Mouse (Mus musculus) lung, postnatal 10 days (tissue): ENCODE data around the gene Mocs1.
"Not testable (repeated sequence)": the region's sequence is repeated elsewhere in the genome, so short reads cannot be mapped to it uniquely, and the experiment has no call there.

Experiments
- DNase-seq: peaks from one replicate; pipeline ENCODE4 v3.0.0; 2021

The Mocs1 gene

GRCm38 (mm10) chr17:49433071-49433470 is 4.9 kb downstream of the Mocs1 start:
- DNase-seq = no peak

- DNase-seq = no peak
Measured at GRCm38 (mm10) chr17:49434236-49434635, 6.1 kb downstream of the Mocs1 start.

- DNase-seq = no peak
Measured at GRCm38 (mm10) chr17:49435081-49435480, 6.9 kb downstream of the Mocs1 start.

GRCm38 (mm10) chr17:49436631-49437030 is 8.5 kb downstream of the Mocs1 start:
- no peak for DNase-seq

- DNase-seq = not testable (repeated sequence)
Measured at GRCm38 (mm10) chr17:49437306-49437705, 9.1 kb downstream of the Mocs1 start.

DNA sequence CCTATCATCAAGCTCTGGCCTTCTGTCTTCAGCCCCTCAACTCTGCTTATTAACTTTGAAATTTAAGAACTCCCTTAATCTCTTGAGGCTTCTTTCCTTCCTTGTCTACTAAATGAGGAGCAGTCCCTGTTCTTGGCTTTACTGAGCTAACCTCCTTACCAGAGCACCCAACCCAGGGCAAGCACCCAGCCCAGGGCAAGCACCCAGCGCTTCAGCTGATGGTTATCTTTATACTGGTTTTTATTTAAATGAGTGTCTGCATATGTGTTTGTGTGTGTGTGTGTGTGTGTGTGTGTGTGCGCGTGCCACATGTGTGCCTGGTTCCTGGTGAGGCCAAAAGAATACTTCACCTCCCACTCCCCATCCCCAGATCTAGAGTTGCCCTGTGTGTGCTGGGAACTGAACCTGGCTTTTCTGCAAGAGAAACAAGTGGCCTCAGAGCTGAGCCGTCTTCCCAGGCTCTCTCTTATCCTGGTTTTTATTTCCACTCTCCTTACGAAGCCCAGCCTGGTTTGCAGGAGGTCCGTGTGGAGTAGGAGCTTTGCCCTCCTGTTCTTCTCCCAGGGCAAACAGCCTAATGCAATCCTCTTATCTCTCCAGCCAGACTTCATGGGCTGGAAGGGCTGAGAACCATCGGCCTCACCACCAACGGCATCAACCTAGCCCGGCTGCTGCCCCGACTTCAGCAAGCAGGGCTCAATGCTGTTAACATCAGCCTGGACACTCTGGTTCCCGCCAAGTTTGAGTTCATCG is 10.8 kb downstream of the Mocs1 start:
- DNase-seq = no peak

DNA sequence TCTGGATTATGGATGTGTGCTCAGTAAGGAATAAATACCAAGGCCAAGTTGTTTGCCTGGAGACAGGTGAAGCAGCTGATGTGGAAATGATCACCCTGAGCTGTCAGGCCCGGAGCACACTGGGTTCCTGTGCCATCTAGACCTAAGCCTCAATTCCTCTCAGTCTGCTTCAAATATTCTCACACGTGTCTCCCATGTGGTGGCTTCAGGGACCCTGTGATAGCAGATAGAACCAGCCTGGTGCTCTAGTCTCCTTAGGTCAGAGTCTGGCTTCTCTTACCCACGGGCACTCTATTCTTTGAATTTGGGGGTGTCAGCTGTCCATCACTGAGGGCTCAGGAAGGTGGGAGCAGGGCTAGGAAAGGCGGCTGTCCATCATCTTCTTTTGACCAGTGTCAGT is 11.5 kb downstream of the Mocs1 start:
- no peak for DNase-seq

GRCm38 (mm10) chr17:49440331-49441130 is 12.4 kb downstream of the Mocs1 start:
- DNase-seq = no peak

- not testable (repeated sequence) for DNase-seq
Measured at GRCm38 (mm10) chr17:49442841-49443240, 14.7 kb downstream of the Mocs1 start.

DNA sequence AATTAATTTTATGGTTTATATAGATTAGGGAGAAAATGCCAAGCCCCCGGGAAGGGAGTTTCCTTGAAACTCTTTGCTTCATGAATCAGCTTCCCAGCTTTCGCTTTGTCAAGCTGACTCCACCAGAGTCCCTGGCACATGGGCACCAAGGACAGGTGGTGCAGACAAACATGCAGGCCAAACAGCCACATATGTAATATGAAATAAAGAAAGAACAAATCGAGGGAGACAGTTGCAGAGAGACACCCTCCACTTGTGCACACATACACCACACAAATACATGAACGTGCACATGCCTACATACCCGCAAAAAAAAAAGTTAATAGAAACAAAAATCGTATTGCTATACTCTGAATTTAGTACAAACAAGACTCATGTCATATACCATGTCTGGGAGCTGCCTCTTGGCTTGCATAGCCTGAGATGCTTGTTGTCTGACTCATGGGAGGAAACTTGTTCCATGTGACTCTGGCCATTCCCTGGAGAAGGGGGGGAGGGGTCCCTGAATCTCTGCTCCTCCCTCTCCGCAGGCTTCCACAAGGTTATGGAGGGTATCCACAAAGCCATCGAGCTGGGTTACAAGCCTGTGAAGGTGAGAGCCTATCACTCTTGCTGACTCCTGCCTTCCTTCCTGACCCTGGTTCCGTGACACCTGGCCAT is 20.5 kb downstream of the Mocs1 start:
- no peak for DNase-seq

DNA sequence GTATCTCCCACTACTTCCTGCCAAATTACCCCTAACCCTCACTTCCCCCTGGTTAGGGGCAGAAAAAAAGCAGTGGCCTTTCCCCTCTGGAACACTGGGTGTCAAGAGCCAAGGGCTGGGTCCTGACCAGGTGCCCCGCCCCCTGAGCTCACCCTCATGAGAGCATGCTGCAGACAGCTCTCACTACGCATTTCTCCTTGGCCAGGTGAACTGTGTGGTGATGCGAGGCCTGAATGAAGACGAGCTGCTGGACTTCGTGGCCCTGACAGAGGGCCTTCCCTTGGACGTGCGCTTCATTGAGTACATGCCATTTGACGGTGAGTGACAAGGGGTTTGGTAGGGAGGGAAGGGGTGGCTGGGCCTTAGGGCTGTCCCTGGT is 21.1 kb downstream of the Mocs1 start:
- DNase-seq = no peak

DNA sequence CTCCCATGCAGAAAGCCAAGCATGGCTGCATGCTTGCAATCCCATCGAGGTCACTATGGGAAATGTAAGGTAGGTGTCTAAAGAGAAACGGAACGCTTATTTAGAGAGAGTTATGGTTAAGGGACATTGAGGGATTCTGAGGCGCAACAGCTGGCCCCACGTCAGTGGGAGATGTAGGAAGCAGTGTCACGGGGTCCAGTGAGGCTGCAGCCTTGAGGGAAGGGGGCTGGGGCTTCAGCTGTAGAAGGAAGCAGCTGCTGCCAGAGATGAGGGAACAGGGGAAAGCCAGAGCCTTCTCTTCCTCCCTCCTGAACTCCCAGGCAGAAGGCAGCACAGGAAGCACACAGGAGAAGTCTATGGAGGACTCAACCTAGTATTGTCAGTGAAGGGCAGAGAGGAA is 22.8 kb downstream of the Mocs1 start:
- no peak for DNase-seq

DNA sequence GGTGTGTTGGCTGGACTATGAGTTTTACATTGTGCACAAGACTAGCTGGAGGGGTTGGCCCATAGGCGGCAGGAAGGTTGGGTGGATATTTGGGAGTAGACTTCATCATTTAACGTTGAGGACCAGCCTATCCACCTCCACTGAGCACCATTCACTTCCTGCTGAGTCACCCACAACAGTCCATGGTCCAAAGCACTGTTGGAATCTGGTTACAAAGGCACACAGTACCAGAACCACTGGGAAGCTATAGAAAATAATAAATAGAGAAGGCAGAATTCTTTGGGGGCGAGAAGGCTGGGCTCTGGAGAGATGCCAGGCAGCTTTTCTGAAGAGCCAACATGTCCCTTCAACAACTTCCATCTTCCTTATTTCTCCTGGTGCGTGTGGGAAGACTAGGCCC is 28.2 kb downstream of the Mocs1 start:
- DNase-seq = no peak

DNA sequence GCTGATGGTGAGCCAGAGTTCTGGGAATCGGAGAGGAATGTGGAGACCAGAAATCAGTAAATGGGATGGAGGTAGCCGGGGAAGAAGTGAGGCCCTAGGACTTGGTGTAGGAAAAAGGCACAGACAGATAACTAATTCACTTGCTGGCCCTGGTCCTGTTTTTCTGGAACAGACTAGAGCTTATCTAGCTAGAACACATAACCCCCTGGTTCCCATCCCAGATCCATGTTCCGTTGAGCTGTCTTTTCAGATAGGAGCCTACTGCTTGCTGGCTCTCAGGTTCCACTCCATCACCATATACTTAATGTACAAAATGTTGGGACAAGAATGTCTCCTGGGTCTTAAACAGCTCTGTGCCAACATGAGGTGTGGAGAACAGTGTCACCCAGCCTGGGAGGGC is 29.7 kb downstream of the Mocs1 start:
- no peak for DNase-seq

DNA sequence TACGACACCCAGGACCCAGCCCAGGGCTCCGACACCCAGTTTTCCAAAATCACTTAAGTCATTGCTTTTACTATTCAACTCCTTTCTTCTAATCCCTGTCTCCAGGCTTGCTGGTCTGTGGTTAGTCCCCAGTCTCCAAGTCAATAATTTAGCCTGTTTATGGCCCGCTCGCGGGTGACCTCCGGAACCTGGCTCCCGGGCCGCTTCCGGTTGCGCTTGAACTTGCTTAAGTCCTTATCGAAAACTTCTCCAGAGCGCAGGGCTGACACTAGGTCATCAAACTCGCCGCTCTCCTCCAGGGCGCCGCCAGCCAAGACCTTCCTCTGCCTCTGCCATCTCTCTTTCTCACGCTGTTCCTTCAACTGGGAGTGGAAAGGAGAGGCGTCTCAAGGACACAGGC is 30.2 kb downstream of the Mocs1 start:
- no peak for DNase-seq

- no peak for DNase-seq
Measured at GRCm38 (mm10) chr17:49464884-49465283, 36.7 kb downstream of the Mocs1 start.

DNA sequence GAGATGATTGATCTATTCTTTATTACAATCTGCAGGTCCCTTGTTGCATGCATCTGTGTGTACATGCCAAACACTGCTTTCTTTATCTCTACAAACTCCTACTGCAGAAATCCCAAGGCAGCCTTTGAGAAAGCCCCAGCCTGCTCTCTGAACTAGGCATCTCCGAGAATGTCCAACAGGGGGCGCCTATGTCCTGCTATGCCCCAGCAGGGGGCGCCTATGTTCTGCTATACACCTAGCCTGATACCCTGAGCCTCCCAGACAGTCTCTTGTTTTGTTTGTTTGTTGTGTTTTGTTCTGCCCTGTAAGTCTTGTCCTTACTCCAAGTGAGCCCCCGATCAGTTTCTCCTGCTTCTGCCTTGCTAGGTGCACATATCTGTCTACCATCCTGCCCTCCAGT is 40.1 kb downstream of the Mocs1 start:
- DNase-seq = peak; percentile 82

DNA sequence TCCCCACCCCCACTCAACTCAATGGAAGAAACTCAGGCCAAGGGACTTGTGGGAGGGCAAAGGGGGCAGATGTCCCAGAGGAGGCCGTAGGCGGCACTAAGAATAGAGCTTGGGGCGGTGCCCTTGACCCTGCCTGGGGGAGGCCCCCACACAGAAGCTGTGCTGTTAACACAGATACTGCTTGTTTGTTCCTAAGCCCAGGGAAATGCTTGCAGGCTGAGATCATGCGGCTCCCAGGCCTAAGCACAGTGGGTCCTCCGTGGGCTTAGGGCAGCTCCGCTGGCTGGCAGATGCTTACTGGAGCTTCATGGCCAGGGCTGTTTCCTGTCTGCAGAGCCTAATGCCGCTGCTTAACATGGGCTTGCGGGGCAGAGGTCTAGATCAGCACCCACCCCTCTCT is 44.5 kb downstream of the Mocs1 start:
- peak; percentile 51 for DNase-seq

GRCm38 (mm10) chr17:49474051-49474450 is 45.9 kb downstream of the Mocs1 start:
- DNase-seq = no peak

DNA sequence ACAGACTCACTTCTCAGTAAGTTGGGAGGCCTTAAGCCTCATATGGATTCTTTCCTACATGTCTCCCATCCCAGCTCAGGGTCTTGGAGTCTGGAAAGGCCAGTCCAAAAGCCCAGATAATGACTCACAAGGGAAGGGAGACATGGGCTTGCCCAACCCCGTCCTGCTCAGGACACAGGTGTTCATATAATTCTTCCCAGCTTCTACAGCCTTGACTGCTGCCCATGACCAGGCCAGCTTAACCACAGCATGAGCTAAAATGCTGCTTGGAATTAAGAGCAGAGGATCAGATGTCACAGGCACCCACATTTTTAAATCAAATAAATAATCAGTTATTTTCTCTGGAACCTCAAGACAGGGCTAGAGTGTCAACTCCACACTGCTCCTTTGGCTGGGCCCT is 47.0 kb downstream of the Mocs1 start:
- no peak for DNase-seq

DNA sequence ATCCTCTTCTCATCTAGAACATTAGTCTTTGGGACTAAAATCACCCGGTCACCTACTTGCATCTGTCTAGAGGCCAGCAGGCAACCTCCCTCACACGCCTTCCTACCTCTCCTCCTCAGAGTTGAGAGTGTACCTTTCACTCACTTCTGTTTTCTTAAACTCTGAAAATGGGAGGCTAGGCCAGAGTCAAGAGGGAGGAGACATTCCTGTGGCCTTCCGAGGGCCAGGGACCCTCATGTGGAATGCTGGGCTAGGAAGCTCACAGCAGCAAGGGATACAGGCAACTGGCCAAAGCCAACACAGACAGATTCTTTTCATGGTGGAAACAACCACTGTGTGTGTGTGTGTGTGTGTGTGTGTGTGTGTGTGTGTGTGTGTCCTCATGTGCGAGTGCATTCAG is 49.2 kb downstream of the Mocs1 start:
- DNase-seq = peak; percentile 62

- DNase-seq = no peak
Measured at GRCm38 (mm10) chr17:49481876-49482275, 53.7 kb downstream of the Mocs1 start.

DNA sequence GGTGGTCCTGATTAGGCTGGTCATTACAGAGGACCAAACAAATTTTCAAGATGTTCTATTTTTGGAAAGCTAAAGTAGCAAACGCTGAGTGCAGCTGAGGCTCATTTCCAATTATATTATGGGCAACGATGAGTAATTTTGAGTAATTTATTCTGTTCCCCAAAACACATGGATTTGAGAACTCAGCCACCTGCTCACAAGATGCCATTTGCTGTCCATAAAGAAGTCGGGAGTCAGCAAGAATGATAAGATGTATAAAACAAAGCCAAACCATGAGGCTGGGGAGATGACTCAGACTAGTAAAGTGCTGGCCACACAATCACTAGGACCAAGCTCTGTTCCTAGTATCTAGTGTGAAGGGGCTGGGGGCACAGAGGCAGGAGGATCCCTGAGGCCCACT is 56.3 kb downstream of the Mocs1 start:
- no peak for DNase-seq

GRCm38 (mm10) chr17:49489098-49489497 is 60.9 kb downstream of the Mocs1 start:
- peak; percentile 48 for DNase-seq
